Comparison of ENCODE assay signal across 9 mouse cellular contexts in the genomic region with DNA sequence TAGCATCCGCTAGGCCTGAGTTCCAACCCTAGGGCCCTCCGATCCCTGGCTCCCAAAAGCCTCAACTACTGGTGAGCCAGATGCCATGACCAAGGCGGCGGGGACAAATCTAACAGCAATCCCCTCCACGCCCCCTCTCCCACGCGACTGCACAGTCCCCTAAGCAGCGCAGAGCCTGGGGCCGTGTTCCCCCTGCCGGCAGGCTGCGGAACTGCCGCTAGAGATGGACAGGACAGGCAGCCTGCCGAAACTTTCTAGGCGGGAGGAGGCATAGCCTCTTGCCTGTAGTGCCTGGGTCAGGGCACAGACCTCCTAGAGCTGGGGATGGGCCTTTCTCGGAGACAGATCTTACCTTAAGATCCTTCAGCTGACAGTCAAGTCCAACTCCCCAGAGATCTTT. TPM values are rescaled to one million over a fixed set of nuclear protein-coding genes. Genes with fewer than 3 reads are reported as not detected.
DNase-seq lines count a peak whose midpoint lies in the region; ATAC-seq and TF ChIP-seq lines count a peak whose summit lies in the region.
"Had no signal": no experiment of that assay in that cellular context is flagged by ENCODE, and none has a peak within 500 bp of the region (broad histone marks: within the 10 kb centered on the region; RNA-seq: fewer than 3 reads in every experiment).

No protein-coding gene starts in this region.

- intact Hi-C loops in left cerebral cortex, postnatal 4 days (cut with DNase I), result no loop called here
- intact Hi-C loops in left cerebral cortex, postnatal 25 days (cut with DNase I), result no loop called here
- intact Hi-C loops in heart, postnatal 10 days (cut with DNase I), result no loop called here

- H3K36me3 ChIP-seq in liver, postnatal 0 days (replicated peaks; ENCODE audit: insufficient read depth, low read length), result no peaks in the 10 kb centered on the region

- peak; percentile 88 for TF ChIP-seq CTCF in liver, postnatal 0 days (IDR thresholded peaks at IDR 0.05; ENCODE audit: low read depth)

- peak; percentile 68 for DNase-seq in left cerebral cortex, postnatal 4 days
- DNase-seq in left cerebral cortex, postnatal 25 days (ENCODE audit: low spot score in 2 of 2), result no peak
- peak; percentile 62 for DNase-seq in NIH3T3 (ENCODE audit: low read depth)
- peak; percentile 54 to 73 for DNase-seq in cerebellum, postnatal 25 days
- peak; percentile 58 to 71 for DNase-seq in heart, postnatal 10 days
- DNase-seq in liver, postnatal 0 days, result peak; percentile 75
- DNase-seq in retina, postnatal 1 day, result peak; percentile 86
- DNase-seq in layer of hippocampus, adult 9-10 months (ENCODE audit: low spot score), result no peak

- H3K9ac ChIP-seq in liver, postnatal 0 days (replicated peaks), result no peak overlapping the region
- H3K9ac ChIP-seq: heart, embryonic 15.5 days had no signal

- 19% methylated on average over 15 of the region's 15 CpGs for WGBS in liver, postnatal 0 days (ENCODE audit: insufficient replicate concordance)

- no peaks in the 10 kb centered on the region for H3K27me3 ChIP-seq in liver, postnatal 0 days (ENCODE audit: insufficient read depth, low read length)
- H3K27me3 ChIP-seq: heart, embryonic 15.5 days had no signal

- H3K4me2 ChIP-seq in liver, postnatal 0 days (ENCODE audit: low read depth, low read length), result no peak overlapping the region
- H3K4me2 ChIP-seq: heart, embryonic 15.5 days had no signal

- no peak for TF ChIP-seq EP300 in liver, postnatal 0 days (IDR thresholded peaks at IDR 0.05; ENCODE audit: low read depth)

- no peak overlapping the region for H3K4me3 ChIP-seq in liver, postnatal 0 days (ENCODE audit: low read depth, low read length)
- H3K4me3 ChIP-seq: heart, embryonic 15.5 days had no signal

- peaks cover 3% of the 10 kb centered on the region; the same call in 1 of the 2 replicates for H3K9me3 ChIP-seq in liver, postnatal 0 days (ENCODE audit: low read length)
- H3K9me3 ChIP-seq: heart, embryonic 15.5 days had no signal

- no peak for ATAC-seq in liver, postnatal 0 days

- H3K4me1 ChIP-seq in liver, postnatal 0 days (ENCODE audit: insufficient read depth), result no peaks in the 10 kb centered on the region; the same call in 1 of the 2 replicates

- no peak overlapping the region for H3K27ac ChIP-seq in liver, postnatal 0 days (ENCODE audit: low read depth)

RNA-seq across cellular contexts. Expression of gene Myl2, which starts 9.7 kb away (rescaled TPM):
- total RNA-seq in left cerebral cortex, postnatal 4 days (2021), result not detected
- total RNA-seq in left cerebral cortex, postnatal 25 days (2021), result not detected
- over 10,000 TPM; 18,908 to 21,159 TPM for total RNA-seq in heart, postnatal 10 days (2021)
- 0.66 and 7.2 TPM in 2 replicates for polyA plus RNA-seq in liver, postnatal 0 days (2015; fragmentation: Nextera tagmentation; extraction: Ambion mirVana)

RNA-seq across cellular contexts. Expression of gene Cux2, which starts 41.2 kb away (rescaled TPM):
- 100 to 1,000 TPM; 182 to 239 TPM for total RNA-seq in left cerebral cortex, postnatal 4 days (2021)
- 100 to 1,000 TPM; 196 to 205 TPM for total RNA-seq in left cerebral cortex, postnatal 25 days (2021)
- total RNA-seq in heart, postnatal 10 days (2021), result 10 to 100 TPM; 13.1 to 17.5 TPM
- 3.5 and 3.6 TPM in 2 replicates for polyA plus RNA-seq in liver, postnatal 0 days (2015; fragmentation: Nextera tagmentation; extraction: Ambion mirVana)

RNA-seq across cellular contexts. Expression of gene Ccdc63, which starts 49.6 kb away (rescaled TPM):
- 1 to 10 TPM in 1 of 2 experiments, not detected in 1; 1.2 TPM for total RNA-seq in left cerebral cortex, postnatal 4 days (2021)
- total RNA-seq in left cerebral cortex, postnatal 25 days (2021), result under 1 TPM; 0.48 to 0.82 TPM
- total RNA-seq in heart, postnatal 10 days (2021), result under 1 TPM in 1 of 2 experiments, not detected in 1; 0.22 TPM
- 0.13 and 0.18 TPM in 2 replicates for polyA plus RNA-seq in liver, postnatal 0 days (2015; fragmentation: Nextera tagmentation; extraction: Ambion mirVana)

Comparison
In these comparisons a context has a peak if more than half of its experiments do, and no peak if none do; other contexts are left out.
1. DNase-seq: peak in left cerebral cortex, postnatal 4 days (single experiment), NIH3T3 (single experiment), cerebellum, postnatal 25 days (2 of 2), heart, postnatal 10 days (2 of 2), liver, postnatal 0 days (single experiment) and retina, postnatal 1 day (single experiment); none in left cerebral cortex, postnatal 25 days (0 of 2) and layer of hippocampus, adult 9-10 months (single experiment).
2. RNA of gene Myl2, which starts 9.7 kb away (total RNA-seq): 18,908 to 21,159 TPM in heart, postnatal 10 days; not detected in left cerebral cortex, postnatal 4 days and not detected in left cerebral cortex, postnatal 25 days; every median in the first group is over 1,000 times any median in the second.
3. RNA of gene Cux2, which starts 41.2 kb away (total RNA-seq): 182 to 239 TPM in left cerebral cortex, postnatal 4 days and 196 to 205 TPM in left cerebral cortex, postnatal 25 days; 13.1 to 17.5 TPM in heart, postnatal 10 days; every median in the first group is over 4 times any median in the second.